Mouse (Mus musculus): ENCODE results near the gene Fat3.

Fat3 gene

DNA sequence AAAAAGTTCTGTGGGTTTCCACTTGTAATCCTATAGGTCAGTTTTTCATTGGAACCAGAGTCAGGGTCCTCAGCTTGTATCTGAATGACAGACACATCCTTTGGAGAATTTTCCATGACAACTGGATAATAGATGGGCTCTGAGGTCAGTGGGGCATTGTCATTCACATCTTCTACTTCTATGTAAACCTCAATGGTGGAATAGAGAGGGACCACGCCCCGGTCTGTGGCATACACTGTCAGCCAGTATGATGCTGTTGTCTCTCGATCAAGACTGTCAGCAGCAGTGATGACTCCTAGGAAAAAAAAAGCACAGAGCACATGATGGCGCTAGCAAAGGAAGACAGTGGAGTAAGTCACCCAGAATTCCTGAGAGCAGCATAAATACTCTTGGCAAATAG is 254.3 kb downstream of the Fat3 start:
- no peak for DNase-seq (ENCODE audit: low spot score)

DNA sequence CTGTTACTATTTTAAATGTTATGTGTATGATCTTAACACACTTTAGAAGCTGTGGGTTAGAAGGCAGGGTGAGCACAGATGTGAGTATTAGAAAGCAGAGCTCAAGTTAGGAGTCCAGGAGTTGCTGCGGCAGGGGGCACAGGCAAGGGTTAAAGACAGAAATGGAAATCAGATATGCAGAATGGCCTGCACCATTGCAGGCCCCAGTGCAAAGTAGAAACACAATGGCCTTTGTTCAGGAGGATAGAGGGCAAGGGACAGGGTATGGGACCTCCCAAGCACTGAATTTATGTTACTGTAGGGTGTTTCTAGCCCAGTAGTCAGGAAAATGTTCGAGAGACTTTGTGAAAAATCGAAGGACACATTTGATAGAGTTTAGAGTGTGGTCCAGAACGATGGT is 269.5 kb downstream of the Fat3 start:
- DNase-seq (ENCODE audit: low spot score) = no peak

GRCm38 (mm10) chr9:16228919-16229318 is 272.2 kb downstream of the Fat3 start:
- no peak for DNase-seq (ENCODE audit: low spot score)

GRCm38 (mm10) chr9:16227398-16227797 is 273.7 kb downstream of the Fat3 start:
- DNase-seq (ENCODE audit: low spot score) = no peak

DNA sequence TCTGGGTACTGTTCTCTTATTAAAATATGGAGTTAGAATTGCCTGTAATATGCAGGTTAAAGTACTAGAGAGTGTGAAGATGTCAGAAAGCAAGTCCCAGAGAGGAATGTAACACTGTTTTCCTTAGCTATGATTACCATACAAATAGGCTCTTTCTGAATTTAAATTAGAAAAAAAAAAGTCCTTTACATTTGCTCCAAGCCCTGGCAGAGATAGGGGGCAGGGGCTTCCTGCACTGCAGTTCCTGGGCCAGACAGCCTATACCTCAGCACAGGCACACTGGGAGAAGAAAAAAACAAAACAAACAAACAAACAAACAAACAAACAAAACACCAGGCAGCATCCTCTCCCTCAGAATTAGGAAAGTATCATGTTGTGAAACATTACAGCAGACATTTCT is 274.5 kb downstream of the Fat3 start:
- no peak for DNase-seq (ENCODE audit: low spot score)

- DNase-seq (ENCODE audit: low spot score) = no peak
Observed at GRCm38 (mm10) chr9:16221885-16222284, 279.2 kb downstream of the Fat3 start.

DNA sequence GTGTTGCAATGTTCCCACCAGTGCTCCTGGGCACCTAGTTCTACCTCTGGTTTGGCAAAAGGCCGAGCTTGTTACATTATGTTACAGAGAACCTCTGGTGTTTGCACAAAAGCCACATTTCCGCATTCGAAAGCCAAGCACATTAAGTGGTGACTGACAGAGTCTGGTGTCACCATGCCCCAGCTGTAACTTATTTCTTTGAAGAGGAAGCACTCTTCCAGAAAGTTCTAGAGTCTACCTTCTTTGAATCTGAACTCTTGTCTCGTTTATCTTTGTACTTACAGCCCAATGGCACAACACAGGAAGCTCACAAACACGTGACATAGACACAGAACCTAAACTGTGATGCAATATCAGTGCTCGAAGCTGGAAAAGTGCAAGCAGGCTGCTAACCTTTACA is 284.9 kb downstream of the Fat3 start:
- no peak for DNase-seq (ENCODE audit: low spot score)

- no peak for DNase-seq (ENCODE audit: low spot score)
Observed at GRCm38 (mm10) chr9:16214731-16215681, 286.1 kb downstream of the Fat3 start.

DNA sequence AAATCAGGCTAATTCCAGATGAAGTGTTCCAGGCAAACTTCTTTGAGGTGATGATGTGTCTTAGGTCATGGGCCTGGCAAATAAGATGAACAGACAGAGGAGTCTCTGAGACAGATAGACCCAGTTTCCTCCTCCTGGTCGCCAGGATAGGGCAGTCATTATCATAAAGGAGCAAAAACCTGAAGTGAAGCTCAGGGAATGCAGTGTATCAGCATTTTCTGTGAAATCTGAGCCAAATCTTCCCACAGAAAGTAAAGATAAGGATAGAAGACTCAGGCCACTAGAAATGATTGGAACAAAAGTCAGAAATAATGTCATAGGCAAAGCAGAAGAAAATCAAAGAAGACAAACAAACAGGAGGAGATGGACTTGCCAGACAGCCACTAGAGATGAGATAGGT is 287.8 kb downstream of the Fat3 start:
- no peak for DNase-seq (ENCODE audit: low spot score)

DNA sequence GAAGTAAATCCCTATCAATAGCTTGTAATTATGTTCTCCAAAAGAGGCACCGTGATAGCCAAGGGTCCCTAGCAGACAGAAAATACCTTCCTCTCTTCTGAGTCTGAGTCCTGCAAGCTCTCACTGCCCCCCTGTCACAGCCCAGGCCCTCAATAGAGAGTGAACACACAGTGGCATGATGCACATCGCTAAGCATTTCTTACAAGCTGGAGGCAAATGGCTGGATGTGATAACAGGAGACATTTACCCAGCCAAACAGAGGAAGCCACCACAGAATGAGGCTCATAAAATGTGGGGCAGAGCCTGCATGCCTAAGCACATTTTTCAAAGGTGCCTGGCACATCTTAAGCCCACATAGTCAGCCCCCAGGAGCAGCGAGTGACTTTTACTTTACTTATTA is 288.5 kb downstream of the Fat3 start:
- no peak for DNase-seq (ENCODE audit: low spot score)

DNA sequence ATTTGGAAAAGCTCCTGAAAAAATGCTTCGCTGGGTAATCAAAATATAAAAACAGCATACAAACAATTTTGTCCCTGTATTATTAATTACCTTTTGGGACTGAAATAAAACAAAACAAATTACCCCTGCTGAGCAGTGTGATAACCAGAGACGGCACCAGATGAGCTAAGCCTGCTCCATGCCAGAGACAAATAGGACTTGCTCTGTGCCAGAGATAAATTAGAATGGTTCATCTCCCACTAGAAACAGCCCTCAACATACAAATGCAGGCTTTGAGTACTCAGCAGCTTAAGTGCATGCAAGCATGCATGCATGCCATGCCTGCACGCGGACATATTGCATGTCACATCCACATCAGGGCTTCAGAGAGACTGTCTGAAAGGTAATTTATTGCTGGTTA is 288.9 kb downstream of the Fat3 start:
- no peak for DNase-seq (ENCODE audit: low spot score)

DNA sequence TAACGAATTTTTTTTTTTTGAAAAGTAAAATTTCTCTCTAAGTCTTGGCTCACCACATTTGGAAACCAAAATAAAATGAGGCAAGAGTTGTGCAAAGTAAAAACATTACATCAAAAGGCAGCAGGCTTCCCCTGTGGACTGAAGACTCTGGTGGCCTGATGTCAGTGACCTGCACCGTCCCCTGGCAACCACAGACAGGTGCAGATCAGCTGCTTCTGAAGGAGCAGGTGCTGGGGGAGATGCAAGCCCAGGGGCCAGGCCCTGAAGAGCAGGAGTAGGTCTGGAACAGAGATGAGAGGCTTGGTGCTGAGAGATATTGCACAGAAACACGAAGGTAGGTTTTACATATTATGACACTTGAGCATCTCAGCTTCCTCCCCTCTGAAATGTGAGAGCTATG is 289.6 kb downstream of the Fat3 start:
- no peak for DNase-seq (ENCODE audit: low spot score)

- DNase-seq (ENCODE audit: low spot score) = no peak
Observed at GRCm38 (mm10) chr9:16202296-16202695, 298.8 kb downstream of the Fat3 start.

GRCm38 (mm10) chr9:16200948-16201347 is 300.1 kb downstream of the Fat3 start:
- DNase-seq (ENCODE audit: low spot score) = no peak

GRCm38 (mm10) chr9:16186461-16186860 is 314.6 kb downstream of the Fat3 start:
- DNase-seq (ENCODE audit: low spot score) = no peak

DNA sequence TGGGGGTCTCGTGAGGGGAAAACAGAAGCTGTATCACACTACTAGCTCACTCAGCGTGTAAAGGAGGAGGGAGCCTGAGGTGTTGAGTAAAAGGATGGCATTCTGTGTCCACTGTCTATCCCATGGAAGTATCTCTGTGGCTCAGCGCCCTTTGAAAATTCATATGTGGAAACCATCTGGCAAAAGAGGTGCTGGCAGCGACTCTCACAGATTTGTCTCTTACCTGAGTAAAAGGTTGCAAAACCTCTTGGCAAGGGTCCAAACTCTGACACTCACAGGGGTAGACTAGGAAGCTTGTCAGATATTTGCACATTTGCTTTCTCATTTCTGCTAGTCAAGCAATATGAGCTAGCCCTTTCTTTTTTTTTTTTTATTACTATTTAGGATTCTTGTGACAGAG is 331.8 kb downstream of the Fat3 start:
- DNase-seq (ENCODE audit: low spot score) = no peak

GRCm38 (mm10) chr9:16168051-16168450 is 333.0 kb downstream of the Fat3 start:
- no peak for DNase-seq (ENCODE audit: low spot score)

- DNase-seq (ENCODE audit: low spot score) = no peak
Observed at GRCm38 (mm10) chr9:16159366-16159765, 341.7 kb downstream of the Fat3 start.

DNA sequence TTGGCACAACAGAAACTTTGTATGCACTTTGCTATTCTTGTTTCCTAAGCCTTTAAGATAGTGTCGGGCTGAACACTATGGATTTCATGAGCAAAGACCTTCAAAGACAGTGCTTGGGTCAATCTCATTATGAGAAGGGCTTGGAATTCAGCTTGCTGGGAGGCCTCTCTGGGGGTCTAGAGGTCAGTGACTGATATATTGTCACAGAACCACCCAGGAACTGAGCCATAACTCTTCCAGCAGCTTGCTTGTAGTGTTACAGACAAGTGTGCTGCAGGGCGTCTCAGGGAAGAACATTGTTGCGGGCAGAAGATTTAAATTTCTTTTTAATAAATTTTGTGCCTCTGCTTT is 347.5 kb downstream of the Fat3 start:
- DNase-seq (ENCODE audit: low spot score) = no peak

DNA sequence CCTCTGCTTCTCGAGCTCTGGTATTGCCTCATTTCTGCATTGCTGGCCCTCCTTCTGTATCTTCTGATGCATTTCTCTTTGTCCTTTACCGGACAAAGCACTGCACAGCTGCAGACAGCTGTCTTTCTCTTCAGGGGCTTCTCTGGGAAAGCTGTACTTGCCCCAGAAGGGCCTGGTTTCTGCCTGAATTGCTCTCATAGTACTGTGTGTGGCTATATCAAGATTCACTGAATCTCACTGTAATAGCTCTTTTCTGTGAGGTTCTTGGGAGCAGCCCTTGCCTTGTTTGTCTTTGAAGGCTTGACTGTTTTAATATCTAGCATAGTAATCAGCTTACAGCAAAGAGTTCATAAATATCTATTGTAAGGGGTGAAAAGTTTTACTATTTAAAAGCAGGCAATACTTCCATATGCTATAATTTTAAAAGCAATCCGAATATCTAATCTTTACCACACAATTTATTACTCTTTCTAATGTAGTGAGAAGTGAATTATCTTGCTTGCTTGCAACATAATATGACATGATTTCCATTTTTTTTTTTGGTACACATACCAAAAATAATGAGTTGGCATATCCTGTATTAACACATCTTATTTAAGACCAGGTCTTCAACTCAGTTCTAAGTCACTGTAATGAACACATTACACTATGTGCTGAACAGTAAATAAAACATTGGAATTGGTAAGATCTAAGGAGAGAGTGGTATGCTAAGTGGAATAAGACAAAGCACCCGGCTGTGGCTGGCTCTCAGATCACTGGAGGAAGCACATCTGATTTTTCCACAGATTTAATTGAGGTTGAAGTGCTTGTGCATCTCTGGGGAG is 348.1 kb downstream of the Fat3 start:
- no peak for DNase-seq (ENCODE audit: low spot score)

DNA sequence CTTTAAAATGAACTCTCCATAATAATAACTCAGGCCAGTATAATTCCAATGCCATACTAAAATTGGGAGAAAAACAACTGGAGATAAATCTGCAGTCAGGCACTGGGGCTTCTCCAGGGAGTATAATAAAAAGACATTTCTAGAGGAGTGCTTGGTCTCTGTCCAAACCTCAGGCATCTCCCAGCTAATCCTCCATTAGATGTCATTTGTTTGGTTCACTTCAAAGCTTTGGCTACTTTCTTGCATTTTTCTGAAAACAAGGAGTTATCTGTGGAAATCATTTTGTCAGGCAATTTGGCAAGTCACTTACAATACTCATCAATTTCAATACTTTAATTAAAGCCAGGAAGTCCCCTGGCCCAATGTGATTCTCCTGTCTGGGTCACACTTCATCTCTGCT is 351.0 kb downstream of the Fat3 start:
- no peak for DNase-seq (ENCODE audit: low spot score)

GRCm38 (mm10) chr9:16147735-16148134 is 353.4 kb downstream of the Fat3 start:
- DNase-seq (ENCODE audit: low spot score) = no peak

DNA sequence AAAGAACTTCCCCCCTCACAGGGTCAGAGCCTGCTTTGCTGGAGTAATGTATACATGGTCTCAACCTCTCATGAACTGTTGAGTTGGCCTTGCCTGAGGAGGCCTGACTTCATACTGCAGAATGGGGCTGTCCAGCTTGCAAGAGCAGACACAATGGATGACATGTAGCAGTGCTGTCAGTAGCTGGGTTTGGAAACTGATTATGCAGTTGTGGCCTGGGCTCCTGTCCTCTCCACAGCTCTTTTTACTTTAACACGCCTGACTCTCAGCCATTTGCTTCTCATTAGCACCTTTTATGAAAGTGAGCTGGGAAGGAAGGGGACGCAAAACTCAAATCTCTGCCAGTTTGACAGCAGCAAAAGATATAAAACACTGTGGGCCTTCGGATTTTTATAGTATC is 356.4 kb downstream of the Fat3 start:
- DNase-seq (ENCODE audit: low spot score) = no peak

Measured in T-cell, adult 2 months (primary cell).